In genomic region chr4:34886490-34887111, GRCm38 (mm10) we compare ENCODE assay signal across 8 mouse cellular contexts. TPM values are rescaled to one million over a fixed set of nuclear protein-coding genes. Genes with fewer than 3 reads are reported as not detected.
A peak's percentile ranks its signal among the peaks of the same experiment; 100 is the strongest.
DNase-seq lines count a peak whose midpoint lies in the region; ATAC-seq and TF ChIP-seq lines count a peak whose summit lies in the region.

No protein-coding gene starts in this region.

- peaks cover 33% of the 10 kb centered on the region for H3K27me3 ChIP-seq in E14TG2a.4 (ENCODE audit: insufficient read depth, low read length)
- H3K27me3 ChIP-seq in forebrain, embryonic 12.5 days = peaks cover 27% of the 10 kb centered on the region
- H3K27me3 ChIP-seq in heart, postnatal 0 days (ENCODE audit: control insufficient read depth, insufficient read depth, low read length) = peaks cover 14% of the 10 kb centered on the region; the same call in 1 of the 2 replicates
- peaks cover 12% of the 10 kb centered on the region for H3K27me3 ChIP-seq in liver, embryonic 16.5 days (ENCODE audit: control insufficient read depth, insufficient read depth, low read depth, low read length)
- peaks cover 9% of the 10 kb centered on the region for H3K27me3 ChIP-seq in neural tube, embryonic 12.5 days (replicated peaks)
- H3K27me3 ChIP-seq in stomach, postnatal 0 days (ENCODE audit: control insufficient read depth, insufficient read depth, low read length) = no peaks in the 10 kb centered on the region

- DNase-seq in c-Kit-positive CD71-positive TER-119-positive erythroid progenitor cells, embryonic 14.5 days (ENCODE audit: low spot score) = peak; percentile 80
- DNase-seq in heart, postnatal 0 days (ENCODE audit: low spot score) = peak; percentile 79
- DNase-seq in kidney, postnatal 4 days = peak; percentile 85 to 92
- DNase-seq in stomach, postnatal 0 days (ENCODE audit: low spot score) = peak; percentile 89

- H3K4me1 ChIP-seq in E14TG2a.4 (replicated peaks; ENCODE audit: low read depth, low read length) = peaks cover 62% of the 10 kb centered on the region
- peaks cover 19% of the 10 kb centered on the region for H3K4me1 ChIP-seq in forebrain, embryonic 12.5 days
- peaks cover 14% of the 10 kb centered on the region for H3K4me1 ChIP-seq in heart, postnatal 0 days (ENCODE audit: control insufficient read depth, insufficient read depth)
- H3K4me1 ChIP-seq in liver, embryonic 16.5 days (ENCODE audit: control insufficient read depth, low read depth, low read length) = peaks cover 19% of the 10 kb centered on the region
- H3K4me1 ChIP-seq in neural tube, embryonic 12.5 days = peaks cover 13% of the 10 kb centered on the region
- H3K4me1 ChIP-seq in stomach, postnatal 0 days (replicated peaks; ENCODE audit: control insufficient read depth, insufficient read depth) = no peaks in the 10 kb centered on the region

- WGBS in forebrain, embryonic 12.5 days = under 1% methylated on average over 48 of the region's 48 CpGs
- 0% methylated on average over 40 of the region's 48 CpGs for WGBS in heart, postnatal 0 days
- under 1% methylated on average over 48 of the region's 48 CpGs for WGBS in liver, embryonic 16.5 days (ENCODE audit: insufficient replicate concordance)
- WGBS in neural tube, embryonic 12.5 days = under 1% methylated on average over 47 of the region's 48 CpGs
- 0% methylated on average over 47 of the region's 48 CpGs for WGBS in stomach, postnatal 0 days

- H3K9ac ChIP-seq in forebrain, embryonic 12.5 days = peak overlapping the region; percentile 84
- H3K9ac ChIP-seq in heart, postnatal 0 days (replicated peaks; ENCODE audit: low read depth, low read length) = peak overlapping the region; percentile 74
- peak overlapping the region; percentile 90 for H3K9ac ChIP-seq in liver, embryonic 16.5 days (ENCODE audit: low read depth, low read length)
- H3K9ac ChIP-seq in neural tube, embryonic 12.5 days = peak overlapping the region; percentile 74
- H3K9ac ChIP-seq in stomach, postnatal 0 days (ENCODE audit: low read length) = peak overlapping the region; percentile 76

- peak overlapping the region; percentile 80 for H3K4me2 ChIP-seq in forebrain, embryonic 12.5 days
- peak overlapping the region; percentile 72 for H3K4me2 ChIP-seq in heart, postnatal 0 days (ENCODE audit: low read depth, low read length)
- peak overlapping the region; percentile 69 for H3K4me2 ChIP-seq in liver, embryonic 16.5 days (ENCODE audit: low read depth, low read length)
- peak overlapping the region; percentile 64 for H3K4me2 ChIP-seq in neural tube, embryonic 12.5 days (replicated peaks)
- peak overlapping the region; percentile 77 for H3K4me2 ChIP-seq in stomach, postnatal 0 days (replicated peaks; ENCODE audit: low read depth)

- no peaks in the 10 kb centered on the region for H3K36me3 ChIP-seq in E14TG2a.4 (ENCODE audit: insufficient read depth, low read length)
- H3K36me3 ChIP-seq in forebrain, embryonic 12.5 days (replicated peaks) = no peaks in the 10 kb centered on the region
- no peaks in the 10 kb centered on the region for H3K36me3 ChIP-seq in heart, postnatal 0 days (replicated peaks; ENCODE audit: control insufficient read depth, insufficient read depth, low read length)
- H3K36me3 ChIP-seq in liver, embryonic 16.5 days (ENCODE audit: control insufficient read depth, insufficient read depth) = no peaks in the 10 kb centered on the region
- H3K36me3 ChIP-seq in neural tube, embryonic 12.5 days = no peaks in the 10 kb centered on the region
- no peaks in the 10 kb centered on the region for H3K36me3 ChIP-seq in stomach, postnatal 0 days (ENCODE audit: control insufficient read depth, insufficient read depth, low read length)

- H3K27ac ChIP-seq in forebrain, embryonic 12.5 days = peak overlapping the region; percentile 97
- peak overlapping the region; percentile 83 for H3K27ac ChIP-seq in heart, postnatal 0 days (ENCODE audit: low read depth)
- peak overlapping the region; percentile 81 for H3K27ac ChIP-seq in liver, embryonic 16.5 days (ENCODE audit: low read length)
- H3K27ac ChIP-seq in neural tube, embryonic 12.5 days = peak overlapping the region; percentile 89
- peak overlapping the region; percentile 96 for H3K27ac ChIP-seq in stomach, postnatal 0 days (replicated peaks)

- H3K4me3 ChIP-seq in E14TG2a.4 (replicated peaks; ENCODE audit: low read length) = peak overlapping the region; percentile 85
- peak overlapping the region; percentile 73 for H3K4me3 ChIP-seq in forebrain, embryonic 12.5 days (replicated peaks)
- peak overlapping the region; percentile 80 for H3K4me3 ChIP-seq in heart, postnatal 0 days (ENCODE audit: low read depth, low read length)
- H3K4me3 ChIP-seq in liver, embryonic 16.5 days (ENCODE audit: low read depth, low read length) = peak overlapping the region; percentile 89
- H3K4me3 ChIP-seq in neural tube, embryonic 12.5 days = peak overlapping the region; percentile 53
- H3K4me3 ChIP-seq in stomach, postnatal 0 days (ENCODE audit: low read depth, low read length) = peak overlapping the region; percentile 73

- ATAC-seq in forebrain, embryonic 12.5 days (ENCODE audit: low FRiP score) = peak; percentile 76
- ATAC-seq in heart, postnatal 0 days (ENCODE audit: insufficient read depth, low read depth) = peak; percentile 62
- ATAC-seq in liver, embryonic 16.5 days (ENCODE audit: low read depth) = peak; percentile 76
- ATAC-seq in neural tube, embryonic 12.5 days (ENCODE audit: low FRiP score, low read depth) = peak; percentile 54
- peak; percentile 85 for ATAC-seq in stomach, postnatal 0 days (ENCODE audit: low FRiP score, low TSS enrichment)

- H3K9me3 ChIP-seq in E14TG2a.4 (ENCODE audit: low read length) = no peaks in the 10 kb centered on the region
- H3K9me3 ChIP-seq in forebrain, embryonic 12.5 days = no peaks in the 10 kb centered on the region
- H3K9me3 ChIP-seq in heart, postnatal 0 days (replicated peaks; ENCODE audit: control insufficient read depth, low read length) = no peaks in the 10 kb centered on the region
- H3K9me3 ChIP-seq in liver, embryonic 16.5 days (replicated peaks; ENCODE audit: control insufficient read depth, low read length) = no peaks in the 10 kb centered on the region
- H3K9me3 ChIP-seq in neural tube, embryonic 12.5 days = no peaks in the 10 kb centered on the region
- no peaks in the 10 kb centered on the region for H3K9me3 ChIP-seq in stomach, postnatal 0 days (ENCODE audit: control insufficient read depth, low read length)

- no peak for TF ChIP-seq EP300 in heart, postnatal 0 days (IDR thresholded peaks at IDR 0.05; ENCODE audit: low read depth)
- TF ChIP-seq EP300 in stomach, postnatal 0 days (optimal IDR thresholded peaks at IDR 0.05) = no peak

- no peak for TF ChIP-seq CTCF in E14TG2a.4 (conservative IDR thresholded peaks at IDR 0.05; ENCODE audit: low read length)
- TF ChIP-seq CTCF in heart, postnatal 0 days (IDR thresholded peaks at IDR 0.05; ENCODE audit: low read depth) = no peak
- peak; percentile 22; the same call in 1 of the 2 replicates for TF ChIP-seq CTCF in stomach, postnatal 0 days (IDR thresholded peaks at IDR 0.05; ENCODE audit: low read depth)

RNA-seq across cellular contexts. Expression of gene Zfp292, which starts 3.8 kb away (rescaled TPM):
- 45.5 and 46.8 TPM in 2 replicates for polyA plus RNA-seq in forebrain, embryonic 12.5 days (2016; fragmentation: Nextera tagmentation; extraction: Ambion mirVana)
- 13.5 and 13.6 TPM in 2 replicates for total RNA-seq in heart, postnatal 0 days (2014; rRNA removed; ENCODE audit: low replicate concordance)
- 7.1 and 7.2 TPM in 2 replicates for polyA plus RNA-seq in heart, postnatal 0 days (2015; fragmentation: Nextera tagmentation; extraction: Ambion mirVana)
- 4.5 and 4.7 TPM in 2 replicates for polyA plus RNA-seq in liver, embryonic 16.5 days (2015; fragmentation: Nextera tagmentation; extraction: Ambion mirVana)
- 32.6 and 34.7 TPM in 2 replicates for polyA plus RNA-seq in neural tube, embryonic 12.5 days (2016; fragmentation: Nextera tagmentation; extraction: Ambion mirVana)
- 5.3 and 5.6 TPM in 2 replicates for polyA plus RNA-seq in stomach, postnatal 0 days (2015; fragmentation: Nextera tagmentation; extraction: Ambion mirVana)

RNA-seq across cellular contexts. Expression of gene Cga, which starts 7.0 kb away (rescaled TPM):
- 0.34 TPM in 1 of 2 replicates, not detected in the other for polyA plus RNA-seq in forebrain, embryonic 12.5 days (2016; fragmentation: Nextera tagmentation; extraction: Ambion mirVana)
- not detected in 2 replicates for total RNA-seq in heart, postnatal 0 days (2014; rRNA removed; ENCODE audit: low replicate concordance)
- not detected in 2 replicates for polyA plus RNA-seq in heart, postnatal 0 days (2015; fragmentation: Nextera tagmentation; extraction: Ambion mirVana)
- 0.14 TPM in 1 of 2 replicates, not detected in the other for polyA plus RNA-seq in liver, embryonic 16.5 days (2015; fragmentation: Nextera tagmentation; extraction: Ambion mirVana)
- polyA plus RNA-seq in neural tube, embryonic 12.5 days (2016; fragmentation: Nextera tagmentation; extraction: Ambion mirVana) = not detected in 2 replicates
- 0.19 TPM in 1 of 2 replicates, not detected in the other for polyA plus RNA-seq in stomach, postnatal 0 days (2015; fragmentation: Nextera tagmentation; extraction: Ambion mirVana)

Comparison
In these comparisons a context has a peak if more than half of its experiments do, and no peak if none do; other contexts are left out.
1. Peak in every context shown above with its lines: DNase-seq, ATAC-seq, H3K4me3 ChIP-seq and H3K27ac ChIP-seq.